Mouse (Mus musculus) spleen, adult 2 months (tissue): ENCODE results near the gene Hspa1l. TPM values are rescaled to one million over a fixed set of nuclear protein-coding genes. Genes with fewer than 3 reads are reported as not detected.
"Not testable (repeated sequence)": the region's sequence is repeated elsewhere in the genome, so short reads cannot be mapped to it uniquely, and the experiment has no call there.

Experiments
- DNase-seq, 2 experiments: peaks; one replicate each; pipeline versions ENCODE4 v3.0.0 to v3.0.0-alpha.2; 2012 to 2021; ENCODE audit warnings: low spot score in 2 of 2, low read depth in 1 of 2
- H3K27ac ChIP-seq: fragments of 200-500 bp; 2 replicates; pipeline ENCODE4 v1.5.1; 2012; ENCODE audit warnings: low read length, inconsistent platforms; ENCODE audit not compliant: insufficient read depth
- H3K27me3 ChIP-seq: fragments of 200-500 bp; 2 replicates; pipeline ENCODE4 v1.6.1; 2012; ENCODE audit warnings: mild to moderate bottlenecking, moderate library complexity, low read length, inconsistent platforms; ENCODE audit not compliant: control insufficient read depth, insufficient read depth
- H3K36me3 ChIP-seq: fragments of 200-500 bp; 2 replicates; pipeline ENCODE4 v1.6.1; 2012; ENCODE audit warnings: mild to moderate bottlenecking, low read length, inconsistent platforms; ENCODE audit not compliant: control insufficient read depth, insufficient read depth
- H3K4me1 ChIP-seq: fragments of 200-500 bp; 2 replicates; pipeline ENCODE4 v1.6.1; 2011; ENCODE audit warnings: inconsistent platforms; ENCODE audit not compliant: control insufficient read depth, insufficient read depth, insufficient read length
- H3K4me3 ChIP-seq: fragments of 200-500 bp; 2 replicates; pipeline ENCODE4 v1.5.1; 2011; ENCODE audit warnings: mild to moderate bottlenecking, inconsistent platforms; ENCODE audit not compliant: insufficient read depth, insufficient read length; ENCODE audit errors: extremely low read depth
- CTCF ChIP-seq: fragments of 200-500 bp; IDR thresholded peaks from 2 replicates; pipeline ENCODE4 v1.5.1; 2011; ENCODE audit warnings: mild to moderate bottlenecking, inconsistent platforms; ENCODE audit not compliant: insufficient read depth, insufficient read length, insufficient replicate concordance; ENCODE audit errors: extremely low read depth
- POLR2A ChIP-seq: fragments of 200-500 bp; IDR thresholded peaks from 2 replicates; pipeline ENCODE4 v1.6.1; 2011; ENCODE audit warnings: low read depth, low read length, inconsistent platforms
- WGBS: fragments of 180-500 bp; shearing (Covaris S2); methylation state at CpG from one replicate; pipeline ENCODE4 v1.1.7; 2018; 5-methylcytosine and 5-hydroxymethylcytosine counted together
- polyA plus RNA-seq: library from polyadenylated mRNA; depleted of rRNA; stranded (reverse); fragments of >200 nt; gene quantifications from 2 replicates; pipeline ENCODE4 v1.2.3, GENCODE M21; 2012

The Hspa1l gene
- polyA plus RNA-seq, 1 experiment, result 0.06 TPM

DNA sequence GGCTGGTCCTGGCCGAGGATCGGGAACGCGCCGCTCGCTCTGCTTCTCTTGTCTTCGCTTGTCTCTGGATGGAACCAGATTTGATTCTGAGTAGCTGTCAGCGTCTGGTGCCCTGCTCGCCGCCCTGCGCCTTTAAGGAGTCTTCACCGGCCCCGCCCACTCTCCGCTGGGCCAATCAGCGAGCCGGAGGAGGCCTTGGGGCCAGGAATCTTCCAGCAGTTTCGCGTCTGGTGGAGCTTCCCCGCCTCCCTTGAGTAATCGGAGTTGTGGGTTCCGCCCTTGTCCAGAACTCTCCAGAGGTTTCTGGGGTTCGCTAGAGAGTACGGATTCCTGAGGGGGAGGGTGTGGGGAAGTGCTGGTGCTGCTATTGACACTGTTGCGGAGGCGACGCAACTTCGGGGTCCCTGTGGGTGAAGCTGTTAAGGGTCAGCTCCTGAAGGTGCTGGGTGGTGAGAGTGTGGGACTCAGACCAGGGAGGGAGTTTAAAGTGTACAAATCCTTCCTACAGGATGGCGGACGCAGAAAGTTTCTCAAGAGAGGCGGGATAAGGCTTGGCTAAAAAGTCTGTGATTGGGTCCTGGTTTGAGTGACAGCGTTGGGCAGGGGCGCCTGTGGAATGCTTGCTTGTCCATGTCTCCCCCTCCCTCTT, 13.2 kb upstream of the Hspa1l start, which contains the start of gene Hspa1b:
Gene Hspa1b (minus strand): TSS at position 109 of the 649 bp plus-strand sequence.
- H3K36me3 ChIP-seq, H3K4me1 ChIP-seq, H3K27me3 ChIP-seq: not testable (repeated sequence)
- DNase-seq, result peak; percentile 49 to 66
- Histone ChIP-seq H3K27ac (peak within 1 kb of the TSS; percentile 93), H3K4me3 (peak within 1 kb of the TSS; percentile 86)
- under 1% methylated on average over 29 of the region's 32 CpGs for WGBS

DNA sequence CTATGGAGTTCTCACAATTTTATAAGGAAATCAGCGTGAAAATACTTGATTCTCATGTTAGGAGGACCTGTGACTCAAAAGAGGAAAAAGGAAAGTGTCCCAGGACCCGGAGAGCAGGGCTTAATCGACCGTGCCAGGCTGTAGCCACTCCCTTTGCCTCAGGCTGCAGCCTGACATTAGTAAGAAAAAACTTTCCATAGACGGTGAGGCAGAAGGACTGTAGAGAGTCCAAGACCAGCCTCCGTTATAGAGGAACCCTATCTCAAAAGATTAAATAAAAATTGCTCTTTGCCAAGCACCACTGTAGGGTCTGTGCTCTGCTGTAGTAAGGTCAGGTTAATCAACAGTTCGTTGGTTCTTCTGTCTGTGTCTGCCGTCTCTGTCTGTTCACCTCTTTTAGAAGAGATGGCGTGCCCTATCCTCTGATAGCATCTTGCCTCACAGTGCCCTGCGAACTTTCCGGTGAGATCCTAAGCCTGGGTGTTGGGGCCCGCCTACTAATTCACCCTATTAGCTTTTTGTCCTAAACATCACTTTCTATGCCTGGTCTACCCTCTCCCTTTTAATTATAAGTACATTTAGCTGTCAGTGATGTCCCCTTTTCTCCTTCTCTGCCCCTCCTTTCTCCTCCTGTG, 12.5 kb upstream of the Hspa1l start:
- no peak for DNase-seq
- 21% methylated on average over 12 of the region's 12 CpGs for WGBS
- Histone ChIP-seq H3K27ac (peak overlapping the region; percentile 12; the same call in 1 of the 2 replicates), H3K36me3 (no peaks in the 10 kb centered on the region), H3K4me1 (no peaks in the 10 kb centered on the region), H3K27me3 (no peaks in the 10 kb centered on the region), H3K4me3 (no peak overlapping the region)
- TF ChIP-seq CTCF (no peak), POLR2A (no peak)

GRCm38 (mm10) chr17:34960702-34961493, 11.6 kb upstream of the Hspa1l start:
- H3K36me3 ChIP-seq, result no peaks in the 10 kb centered on the region
- H3K27ac ChIP-seq, result no peak overlapping the region
- H3K4me1 ChIP-seq, result no peaks in the 10 kb centered on the region
- DNase-seq, result no peak
- TF ChIP-seq POLR2A (no peak), CTCF (no peak)
- no peak overlapping the region for H3K4me3 ChIP-seq
- no peaks in the 10 kb centered on the region for H3K27me3 ChIP-seq

- Histone ChIP-seq H3K27me3 (no peaks in the 10 kb centered on the region), H3K4me1 (no peaks in the 10 kb centered on the region), H3K36me3 (no peaks in the 10 kb centered on the region), H3K27ac (no peak overlapping the region), H3K4me3 (no peak overlapping the region)
- TF ChIP-seq CTCF, result no peak
- TF ChIP-seq POLR2A, result no peak
- WGBS, result 6% methylated on average over 3 of the region's 3 CpGs
- DNase-seq, result no peak
These were observed 10.4 kb upstream of the Hspa1l start for GRCm38 (mm10) chr17:34962125-34962524.

DNA sequence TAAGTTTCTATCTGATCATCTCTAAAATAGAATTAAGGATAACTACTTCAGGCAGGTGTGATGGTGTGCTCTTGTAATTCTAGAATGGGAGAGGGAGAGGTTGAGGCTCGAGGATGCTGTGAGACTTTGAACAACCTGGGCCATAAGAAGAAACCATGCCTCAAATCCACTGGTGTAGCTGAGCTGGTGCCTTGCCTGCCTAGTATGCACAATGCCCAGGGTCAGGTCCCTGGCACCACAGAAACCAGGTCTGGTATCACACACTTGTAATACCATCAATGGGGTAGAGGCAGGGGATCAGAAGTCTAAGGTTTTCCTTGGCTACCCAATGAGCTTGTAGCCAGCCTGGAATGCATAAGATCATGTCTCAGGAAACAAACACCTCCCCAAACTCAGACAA, 9.7 kb upstream of the Hspa1l start:
- no peaks in the 10 kb centered on the region for H3K27me3 ChIP-seq
- WGBS, result 59% methylated on average over 1 of the region's 1 CpGs
- no peak for TF ChIP-seq CTCF
- no peak for TF ChIP-seq POLR2A
- no peak overlapping the region for H3K4me3 ChIP-seq
- no peaks in the 10 kb centered on the region for H3K36me3 ChIP-seq
- DNase-seq, result no peak
- no peak overlapping the region for H3K27ac ChIP-seq
- no peaks in the 10 kb centered on the region for H3K4me1 ChIP-seq

DNA sequence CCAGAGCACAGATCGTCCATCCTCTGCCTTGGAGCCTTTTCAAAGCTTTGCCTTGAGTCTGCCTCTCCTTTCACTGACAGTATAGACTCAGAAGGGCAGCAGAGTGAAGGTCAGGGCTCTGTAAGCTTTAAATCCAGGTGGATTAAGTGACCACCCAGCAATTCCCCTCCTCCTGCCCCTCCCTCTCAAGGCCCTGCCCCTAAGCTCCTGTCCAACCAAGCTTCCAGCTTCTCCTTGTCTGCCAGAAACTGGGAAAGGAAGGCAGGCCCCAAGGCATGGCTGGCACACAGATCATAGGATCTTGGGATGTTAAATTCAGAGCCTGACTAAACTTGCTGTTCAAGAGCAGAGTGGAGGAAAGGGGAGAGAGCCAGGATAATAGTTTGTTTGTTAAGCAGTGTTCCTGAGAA, 7.9 kb upstream of the Hspa1l start:
- H3K27ac ChIP-seq, result no peak overlapping the region
- no peaks in the 10 kb centered on the region for H3K4me1 ChIP-seq
- DNase-seq, result no peak
- WGBS, result 79% methylated on average over 1 of the region's 1 CpGs
- peaks cover 4% of the 10 kb centered on the region; the same call in 1 of the 2 replicates for H3K27me3 ChIP-seq
- no peak for TF ChIP-seq CTCF
- H3K36me3 ChIP-seq, result no peaks in the 10 kb centered on the region
- H3K4me3 ChIP-seq, result no peak overlapping the region

DNA sequence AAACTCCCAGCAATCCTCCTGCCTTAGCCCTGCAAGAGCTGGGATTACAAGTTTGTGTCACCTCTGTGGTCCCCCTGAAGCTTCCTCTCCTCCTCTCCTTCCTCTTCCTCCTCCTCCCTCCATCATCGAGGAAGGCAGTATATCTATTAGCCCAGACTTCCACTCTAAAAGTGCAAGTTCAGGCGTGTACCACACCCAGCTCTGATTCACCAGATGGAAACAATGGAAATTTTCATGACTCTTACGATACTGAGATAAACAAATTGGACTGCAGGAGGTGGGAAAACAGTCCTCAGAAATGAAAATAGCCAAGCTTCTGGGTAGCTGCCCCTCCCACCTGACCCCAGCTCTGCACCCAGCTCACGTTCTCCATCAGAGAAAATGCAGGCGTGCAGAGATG, 6.9 kb upstream of the Hspa1l start:
- no peak overlapping the region for H3K27ac ChIP-seq
- no peaks in the 10 kb centered on the region for H3K4me1 ChIP-seq
- H3K27me3 ChIP-seq, result peaks cover 4% of the 10 kb centered on the region; the same call in 1 of the 2 replicates
- no peaks in the 10 kb centered on the region for H3K36me3 ChIP-seq
- no peak overlapping the region for H3K4me3 ChIP-seq
- TF ChIP-seq POLR2A (no peak), CTCF (no peak)
- no peak for DNase-seq
- WGBS, result 59% methylated on average over 5 of the region's 5 CpGs

- WGBS, result 78% methylated on average over 8 of the region's 11 CpGs
- not testable (repeated sequence) for H3K27ac ChIP-seq, H3K36me3 ChIP-seq, H3K27me3 ChIP-seq, H3K4me1 ChIP-seq, H3K4me3 ChIP-seq, DNase-seq
These were observed 2.7 kb upstream of the Hspa1l start, which contains the start of gene Gm20481 for GRCm38 (mm10) chr17:34969822-34970221. Gene Gm20481 (plus strand): TSS chr17:34969912.

DNA sequence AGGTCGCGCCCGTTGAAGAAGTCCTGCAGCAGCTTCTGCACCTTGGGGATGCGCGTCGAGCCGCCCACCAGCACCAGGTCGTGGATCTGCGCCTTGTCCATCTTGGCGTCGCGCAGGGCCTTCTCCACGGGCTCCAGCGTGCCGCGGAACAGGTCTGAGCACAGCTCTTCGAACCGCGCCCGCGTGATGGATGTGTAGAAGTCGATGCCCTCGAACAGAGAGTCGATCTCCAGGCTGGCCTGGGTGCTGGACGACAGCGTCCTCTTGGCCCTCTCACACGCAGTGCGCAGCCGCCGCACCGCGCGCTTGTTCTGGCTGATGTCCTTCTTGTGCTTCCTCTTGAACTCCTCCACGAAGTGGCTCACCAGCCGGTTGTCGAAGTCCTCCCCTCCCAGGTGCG, 1.7 kb upstream of the Hspa1l start:
- H3K27ac ChIP-seq, H3K36me3 ChIP-seq, H3K27me3 ChIP-seq, H3K4me1 ChIP-seq, DNase-seq, H3K4me3 ChIP-seq: not testable (repeated sequence)
- 50% methylated on average over 21 of the region's 37 CpGs for WGBS
